Comparison of ENCODE assay signal across 27 mouse cellular contexts in the genomic region with DNA sequence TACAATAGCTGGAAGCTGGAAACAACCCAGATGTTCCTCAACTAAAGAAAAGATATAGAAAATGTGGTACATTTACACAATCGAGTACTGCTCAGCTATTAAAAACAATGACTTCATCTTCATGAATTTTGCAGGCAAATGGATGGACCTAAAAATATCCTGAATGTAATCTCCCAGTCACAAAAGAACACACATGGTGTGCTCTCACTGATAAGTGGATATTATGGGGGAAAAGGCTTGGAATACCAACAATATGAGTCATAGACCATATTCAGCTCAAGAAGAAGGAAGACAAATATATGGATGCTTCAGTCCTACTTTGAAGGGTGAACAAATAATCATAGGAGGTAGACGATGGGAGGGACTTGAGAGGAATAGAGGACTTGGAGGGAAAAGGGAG. TPM values are rescaled to one million over a fixed set of nuclear protein-coding genes. Genes with fewer than 3 reads are reported as not detected.
A peak's percentile ranks its signal among the peaks of the same experiment; 100 is the strongest.
DNase-seq lines count a peak whose midpoint lies in the region; ATAC-seq and TF ChIP-seq lines count a peak whose summit lies in the region.
"Had no signal": no experiment of that assay in that cellular context is flagged by ENCODE, and none has a peak within 500 bp of the region (broad histone marks: within the 10 kb centered on the region; RNA-seq: fewer than 3 reads in every experiment).

No protein-coding gene starts in this region.

- H3K4me1 ChIP-seq in heart, embryonic 13.5 days, result no peaks in the 10 kb centered on the region
- no peaks in the 10 kb centered on the region for H3K4me1 ChIP-seq in heart, embryonic 16.5 days (ENCODE audit: control insufficient read depth, insufficient read depth, low read length)
- H3K4me1 ChIP-seq in heart, postnatal 0 days (ENCODE audit: control insufficient read depth, insufficient read depth), result no peaks in the 10 kb centered on the region
- H3K4me1 ChIP-seq in heart, adult 2 months (ENCODE audit: control insufficient read depth, insufficient read depth, low read length), result no peaks in the 10 kb centered on the region

- intact Hi-C loops in heart, postnatal 14 days (cut with DNase I), result no loop called here
- intact Hi-C loops in heart, adult 2 months (cut with DNase I), result no loop called here

- TF ChIP-seq POLR2A in heart, adult 2 months (IDR thresholded peaks at IDR 0.05; ENCODE audit: insufficient read depth, low read depth, low read length), result no peak

- DNase-seq in heart, postnatal 14 days, result no peak
- no peak for DNase-seq in heart, adult 8-10 months (ENCODE audit: low spot score)
- DNase-seq in heart, postnatal 0 days (ENCODE audit: low spot score), result peak; percentile 9
- DNase-seq in heart, adult 2 months, result no peak
- DNase-seq: adrenal gland, adult 2 months; adrenal gland, adult 8-10 months; adrenal gland, postnatal 10 days; adrenal gland, postnatal 14 days; adrenal gland, postnatal 25 days; adrenal gland, postnatal 36 days; B cell, adult 2 months; cerebellum, adult 11 months; cerebellum, adult 11-12 months; cerebellum, adult 18-20 months had no signal

- no peaks in the 10 kb centered on the region for H3K9me3 ChIP-seq in heart, embryonic 13.5 days
- H3K9me3 ChIP-seq in heart, embryonic 16.5 days (replicated peaks; ENCODE audit: control insufficient read depth, low read length), result no peaks in the 10 kb centered on the region
- H3K9me3 ChIP-seq in heart, postnatal 0 days (replicated peaks; ENCODE audit: control insufficient read depth, low read length), result no peaks in the 10 kb centered on the region
- H3K9me3 ChIP-seq: G1E had no signal

- H3K27ac ChIP-seq in heart, embryonic 13.5 days (replicated peaks), result 0 out of 2 replicates have a peak overlapping the region, but pooled peaks have one; percentile 5
- no peak overlapping the region for H3K27ac ChIP-seq in heart, embryonic 16.5 days (ENCODE audit: low read length)
- no peak overlapping the region for H3K27ac ChIP-seq in heart, postnatal 0 days (ENCODE audit: low read depth)
- no peak overlapping the region for H3K27ac ChIP-seq in heart, adult 2 months

- H3K79me2 ChIP-seq in heart, adult 2 months (replicated peaks; ENCODE audit: control insufficient read depth, insufficient read depth, low read length), result no peaks in the 10 kb centered on the region

- H3K36me3 ChIP-seq in heart, embryonic 13.5 days, result no peaks in the 10 kb centered on the region
- no peaks in the 10 kb centered on the region for H3K36me3 ChIP-seq in heart, embryonic 16.5 days (ENCODE audit: control insufficient read depth, insufficient read depth)
- H3K36me3 ChIP-seq in heart, postnatal 0 days (replicated peaks; ENCODE audit: control insufficient read depth, insufficient read depth, low read length), result no peaks in the 10 kb centered on the region
- H3K36me3 ChIP-seq in heart, adult 2 months (ENCODE audit: control insufficient read depth, insufficient read depth, low read length), result no peaks in the 10 kb centered on the region
- H3K36me3 ChIP-seq: G1E had no signal

- no peak for TF ChIP-seq CTCF in heart, postnatal 0 days (IDR thresholded peaks at IDR 0.05; ENCODE audit: low read depth)
- no peak for TF ChIP-seq CTCF in heart, adult 2 months (IDR thresholded peaks at IDR 0.05)

- ATAC-seq in heart, embryonic 13.5 days (ENCODE audit: extremely low read depth, insufficient number of reproducible peaks, low FRiP score, low TSS enrichment), result no peak
- peak; percentile 55; the same call in 1 of the 2 replicates for ATAC-seq in heart, embryonic 16.5 days (replicated peaks; ENCODE audit: extremely low read depth, insufficient read depth, low FRiP score)
- ATAC-seq in heart, postnatal 0 days (ENCODE audit: insufficient read depth, low read depth), result peak; percentile 73; the same call in 1 of the 2 replicates
- ATAC-seq: activated CD4-positive, CD25-positive, alpha-beta regulatory T cell, adult 4 months; CD4-positive, CD25-positive, alpha-beta regulatory T cell, adult 4 months; Patski had no signal

- no peak overlapping the region for H3K4me3 ChIP-seq in heart, embryonic 13.5 days
- no peak overlapping the region for H3K4me3 ChIP-seq in heart, embryonic 16.5 days (ENCODE audit: low read length)
- no peak overlapping the region for H3K4me3 ChIP-seq in heart, postnatal 0 days (ENCODE audit: low read depth, low read length)
- no peak overlapping the region for H3K4me3 ChIP-seq in heart, adult 2 months

- 35% methylated on average over 2 of the region's 2 CpGs for WGBS in heart, embryonic 13.5 days
- WGBS in heart, embryonic 16.5 days, result 31% methylated on average over 2 of the region's 2 CpGs
- WGBS in heart, postnatal 0 days, result 13% methylated on average over 2 of the region's 2 CpGs
- WGBS in heart, adult 2 months, result 30% methylated on average over 2 of the region's 2 CpGs

- no peak for TF ChIP-seq EP300 in heart, postnatal 0 days (IDR thresholded peaks at IDR 0.05; ENCODE audit: low read depth)
- no peak for TF ChIP-seq EP300 in heart, adult 2 months (IDR thresholded peaks at IDR 0.05; ENCODE audit: insufficient read depth, low read depth, low read length)

- H3K27me3 ChIP-seq in heart, embryonic 13.5 days (replicated peaks), result no peaks in the 10 kb centered on the region
- H3K27me3 ChIP-seq in heart, embryonic 16.5 days (ENCODE audit: control insufficient read depth, insufficient read depth, low read length), result no peaks in the 10 kb centered on the region
- no peaks in the 10 kb centered on the region for H3K27me3 ChIP-seq in heart, postnatal 0 days (ENCODE audit: control insufficient read depth, insufficient read depth, low read length)
- H3K27me3 ChIP-seq in heart, adult 2 months (ENCODE audit: control insufficient read depth, insufficient read depth, low read length), result no peaks in the 10 kb centered on the region
- H3K27me3 ChIP-seq: CH12.LX, Patski had no signal

- H3K9ac ChIP-seq in heart, embryonic 13.5 days, result no peak overlapping the region
- H3K9ac ChIP-seq in heart, embryonic 16.5 days (ENCODE audit: low read length), result no peak overlapping the region
- H3K9ac ChIP-seq in heart, postnatal 0 days (replicated peaks; ENCODE audit: low read depth, low read length), result no peak overlapping the region
- H3K9ac ChIP-seq in heart, adult 2 months (ENCODE audit: low read depth, low read length), result no peak overlapping the region

- H3K4me2 ChIP-seq in heart, embryonic 13.5 days, result no peak overlapping the region
- H3K4me2 ChIP-seq in heart, embryonic 16.5 days (ENCODE audit: low read depth, low read length), result no peak overlapping the region
- H3K4me2 ChIP-seq in heart, postnatal 0 days (ENCODE audit: low read depth, low read length), result no peak overlapping the region

RNA-seq across cellular contexts. Expression of gene Olfr1122, which starts 1.7 kb away (rescaled TPM):
- not detected in 2 replicates for polyA plus RNA-seq in heart, embryonic 13.5 days (2015; fragmentation: Nextera tagmentation; extraction: Ambion mirVana)
- not detected for total RNA-seq in heart, postnatal 14 days (2021)
- not detected in 2 replicates for polyA plus RNA-seq in heart, embryonic 16.5 days (2015; fragmentation: Nextera tagmentation; extraction: Ambion mirVana)
- total RNA-seq in heart, adult 8-10 months (2022), result not detected
- not detected in 2 replicates for total RNA-seq in heart, postnatal 0 days (2014; rRNA removed; ENCODE audit: low replicate concordance)
- not detected in 2 replicates for polyA plus RNA-seq in heart, postnatal 0 days (2015; fragmentation: Nextera tagmentation; extraction: Ambion mirVana)
- total RNA-seq in heart, adult 2 months (2021), result not detected
- not detected in 2 replicates for polyA plus RNA-seq in heart, adult 2 months (2012; rRNA removed)
- total RNA-seq: adrenal gland, adult 18-20 months; adrenal gland, adult 2 months; adrenal gland, postnatal 10 days; adrenal gland, postnatal 14 days; adrenal gland, postnatal 25 days; CH12.LX; ES-E14; MEL had no signal
- polyA plus RNA-seq: activated CD4-positive, CD25-positive, alpha-beta regulatory T cell, adult 4 months; adrenal gland, adult 2 months; brain, embryonic 14.5 days; C2C12; CD4-positive, CD25-positive, alpha-beta regulatory T cell, adult 4 months; G1E; Patski had no signal

RNA-seq across cellular contexts. Expression of gene Olfr1121, which starts 14.2 kb away (rescaled TPM):
- not detected in 2 replicates for polyA plus RNA-seq in heart, embryonic 13.5 days (2015; fragmentation: Nextera tagmentation; extraction: Ambion mirVana)
- not detected for total RNA-seq in heart, postnatal 14 days (2021)
- not detected in 2 replicates for polyA plus RNA-seq in heart, embryonic 16.5 days (2015; fragmentation: Nextera tagmentation; extraction: Ambion mirVana)
- not detected for total RNA-seq in heart, adult 8-10 months (2022)
- not detected in 2 replicates for total RNA-seq in heart, postnatal 0 days (2014; rRNA removed; ENCODE audit: low replicate concordance)
- not detected in 2 replicates for polyA plus RNA-seq in heart, postnatal 0 days (2015; fragmentation: Nextera tagmentation; extraction: Ambion mirVana)
- not detected for total RNA-seq in heart, adult 2 months (2021)
- not detected in 2 replicates for polyA plus RNA-seq in heart, adult 2 months (2012; rRNA removed)
- total RNA-seq: adrenal gland, adult 18-20 months; adrenal gland, adult 2 months; adrenal gland, adult 8-10 months; adrenal gland, postnatal 10 days; adrenal gland, postnatal 14 days; adrenal gland, postnatal 25 days; adrenal gland, postnatal 36 days; adrenal gland, postnatal 4 days; CH12.LX; ES-E14; MEL had no signal
- polyA plus RNA-seq: activated CD4-positive, CD25-positive, alpha-beta regulatory T cell, adult 4 months; adrenal gland, adult 2 months; brain, embryonic 14.5 days; C2C12; CD4-positive, CD25-positive, alpha-beta regulatory T cell, adult 4 months; G1E; Patski had no signal

RNA-seq across cellular contexts. Expression of gene Olfr1120, which starts 29.3 kb away (rescaled TPM):
- not detected in 2 replicates for polyA plus RNA-seq in heart, embryonic 13.5 days (2015; fragmentation: Nextera tagmentation; extraction: Ambion mirVana)
- total RNA-seq in heart, postnatal 14 days (2021), result not detected
- polyA plus RNA-seq in heart, embryonic 16.5 days (2015; fragmentation: Nextera tagmentation; extraction: Ambion mirVana), result not detected in 2 replicates
- not detected for total RNA-seq in heart, adult 8-10 months (2022)
- total RNA-seq in heart, postnatal 0 days (2014; rRNA removed; ENCODE audit: low replicate concordance), result not detected in 2 replicates
- polyA plus RNA-seq in heart, postnatal 0 days (2015; fragmentation: Nextera tagmentation; extraction: Ambion mirVana), result not detected in 2 replicates
- total RNA-seq in heart, adult 2 months (2021), result not detected
- polyA plus RNA-seq in heart, adult 2 months (2012; rRNA removed), result not detected in 2 replicates
- total RNA-seq: adrenal gland, adult 18-20 months; adrenal gland, adult 2 months; adrenal gland, adult 8-10 months; adrenal gland, postnatal 10 days; adrenal gland, postnatal 14 days; adrenal gland, postnatal 25 days; adrenal gland, postnatal 36 days; adrenal gland, postnatal 4 days; CH12.LX; ES-E14; MEL had no signal
- polyA plus RNA-seq: activated CD4-positive, CD25-positive, alpha-beta regulatory T cell, adult 4 months; adrenal gland, adult 2 months; brain, embryonic 14.5 days; C2C12; CD4-positive, CD25-positive, alpha-beta regulatory T cell, adult 4 months; G1E; Patski had no signal

RNA-seq across cellular contexts. Expression of gene Olfr1123, which starts 32.5 kb away (rescaled TPM):
- polyA plus RNA-seq in heart, embryonic 13.5 days (2015; fragmentation: Nextera tagmentation; extraction: Ambion mirVana), result not detected in 2 replicates
- total RNA-seq in heart, postnatal 14 days (2021), result not detected
- not detected in 2 replicates for polyA plus RNA-seq in heart, embryonic 16.5 days (2015; fragmentation: Nextera tagmentation; extraction: Ambion mirVana)
- not detected for total RNA-seq in heart, adult 8-10 months (2022)
- not detected in 2 replicates for total RNA-seq in heart, postnatal 0 days (2014; rRNA removed; ENCODE audit: low replicate concordance)
- not detected in 2 replicates for polyA plus RNA-seq in heart, postnatal 0 days (2015; fragmentation: Nextera tagmentation; extraction: Ambion mirVana)
- not detected for total RNA-seq in heart, adult 2 months (2021)
- not detected in 2 replicates for polyA plus RNA-seq in heart, adult 2 months (2012; rRNA removed)
- total RNA-seq: adrenal gland, adult 18-20 months; adrenal gland, adult 2 months; adrenal gland, adult 8-10 months; adrenal gland, postnatal 10 days; adrenal gland, postnatal 14 days; adrenal gland, postnatal 25 days; adrenal gland, postnatal 36 days; adrenal gland, postnatal 4 days; CH12.LX; ES-E14; MEL had no signal
- polyA plus RNA-seq: activated CD4-positive, CD25-positive, alpha-beta regulatory T cell, adult 4 months; adrenal gland, adult 2 months; brain, embryonic 14.5 days; C2C12; CD4-positive, CD25-positive, alpha-beta regulatory T cell, adult 4 months; G1E; Patski had no signal

RNA-seq across cellular contexts. Expression of gene Olfr1124, which starts 46.1 kb away (rescaled TPM):
- polyA plus RNA-seq in heart, embryonic 13.5 days (2015; fragmentation: Nextera tagmentation; extraction: Ambion mirVana), result 0.05 and 0.08 TPM in 2 replicates
- total RNA-seq in heart, postnatal 14 days (2021), result not detected
- polyA plus RNA-seq in heart, embryonic 16.5 days (2015; fragmentation: Nextera tagmentation; extraction: Ambion mirVana), result not detected in 2 replicates
- total RNA-seq in heart, adult 8-10 months (2022), result not detected
- total RNA-seq in heart, postnatal 0 days (2014; rRNA removed; ENCODE audit: low replicate concordance), result not detected in 2 replicates
- 0.04 TPM in 2 replicates for polyA plus RNA-seq in heart, postnatal 0 days (2015; fragmentation: Nextera tagmentation; extraction: Ambion mirVana)
- not detected for total RNA-seq in heart, adult 2 months (2021)
- polyA plus RNA-seq in heart, adult 2 months (2012; rRNA removed), result not detected in 2 replicates
- total RNA-seq: adrenal gland, adult 18-20 months; adrenal gland, adult 2 months; adrenal gland, adult 8-10 months; adrenal gland, postnatal 10 days; adrenal gland, postnatal 14 days; adrenal gland, postnatal 25 days; adrenal gland, postnatal 36 days; adrenal gland, postnatal 4 days; CH12.LX; ES-E14; MEL had no signal
- polyA plus RNA-seq: adrenal gland, adult 2 months; brain, embryonic 14.5 days; C2C12; G1E; Patski had no signal
